Mouse (Mus musculus) myocyte (in vitro differentiated cells): ENCODE results near the gene Sowahb. TPM values are rescaled to one million over a fixed set of nuclear protein-coding genes. Genes with fewer than 3 reads are reported as not detected.
"Not testable (repeated sequence)": the region's sequence is repeated elsewhere in the genome, so short reads cannot be mapped to it uniquely, and the experiment has no call there.

ENCODE experiments used
- H3K27me3 ChIP-seq: one replicate; pipeline ENCODE4 v1.6.1; 2011; ENCODE audit not compliant: control insufficient read depth, insufficient read depth, insufficient read length
- H3K36me3 ChIP-seq: one replicate; pipeline ENCODE4 v1.6.1; 2011; ENCODE audit not compliant: control insufficient read depth, insufficient read depth
- H3K4me2 ChIP-seq: one replicate; pipeline ENCODE4 v1.6.1; 2011; ENCODE audit warnings: low read depth, control low read depth
- H3K4me3 ChIP-seq: one replicate; pipeline ENCODE4 v1.5.1; 2011; ENCODE audit warnings: mild to moderate bottlenecking, control low read depth, moderate library complexity
- H3K79me2 ChIP-seq: one replicate; pipeline ENCODE4 v1.6.1; 2011; ENCODE audit not compliant: control insufficient read depth, insufficient read depth
- H3ac ChIP-seq: one replicate; pipeline ENCODE4 v1.6.1; 2011; ENCODE audit not compliant: control insufficient read depth, insufficient read length
- CEBPB ChIP-seq: IDR thresholded peaks from 2 replicates; pipeline ENCODE4 v1.6.1; 2011; ENCODE audit warnings: mild to moderate bottlenecking, moderate library complexity; ENCODE audit not compliant: poor library complexity, insufficient read depth, severe bottlenecking
- E2F4 ChIP-seq: IDR thresholded peaks from one replicate; pipeline ENCODE4 v1.6.1; 2011; ENCODE audit warnings: mild to moderate bottlenecking, control low read depth, moderate library complexity; ENCODE audit not compliant: insufficient read depth
- MAX ChIP-seq: IDR thresholded peaks from one replicate; pipeline ENCODE4 v1.6.1; 2011; ENCODE audit warnings: low read depth, mild to moderate bottlenecking, control low read depth
- MYOD1 ChIP-seq, 3 experiments: IDR thresholded peaks; one replicate each; pipeline ENCODE4 v1.6.1; 2011; ENCODE audit warnings: control low read depth in 2 of 3, low read depth in 2 of 3, mild to moderate bottlenecking in 2 of 3, moderate library complexity in 1 of 3; ENCODE audit not compliant: insufficient read length in 2 of 3, control insufficient read depth in 1 of 3
- MYOG ChIP-seq, 3 experiments: IDR thresholded peaks; one replicate each; pipeline ENCODE4 v1.6.1; 2011; ENCODE audit warnings: control low read depth in 2 of 3, low read depth in 2 of 3, mild to moderate bottlenecking in 2 of 3; ENCODE audit not compliant: insufficient read length in 2 of 3, control insufficient read depth in 1 of 3, insufficient read depth in 1 of 3
- POLR2A ChIP-seq: IDR thresholded peaks from one replicate; pipeline ENCODE4 v1.6.1; 2011; ENCODE audit warnings: low read depth, mild to moderate bottlenecking, control low read depth, moderate library complexity; ENCODE audit not compliant: insufficient read length
- POLR2AphosphoS2 ChIP-seq: IDR thresholded peaks from one replicate; pipeline ENCODE4 v1.6.1; 2011; ENCODE audit warnings: low read depth, control low read depth; ENCODE audit not compliant: insufficient read length
- REST ChIP-seq: IDR thresholded peaks from one replicate; pipeline ENCODE4 v1.6.1; 2011; ENCODE audit warnings: mild to moderate bottlenecking, control low read depth, moderate library complexity; ENCODE audit not compliant: insufficient read depth, insufficient read length
- SRF ChIP-seq: IDR thresholded peaks from one replicate; pipeline ENCODE4 v1.6.1; 2011; ENCODE audit warnings: low read depth; ENCODE audit not compliant: control insufficient read depth, insufficient read length
- TCF12 ChIP-seq: IDR thresholded peaks from one replicate; pipeline ENCODE4 v1.6.1; 2011; ENCODE audit warnings: mild to moderate bottlenecking, control low read depth; ENCODE audit not compliant: poor library complexity, insufficient read depth, severe bottlenecking
- TCF3 ChIP-seq: IDR thresholded peaks from one replicate; pipeline ENCODE4 v1.6.1; 2011; ENCODE audit warnings: low read depth, control low read depth; ENCODE audit not compliant: insufficient read length
- USF1 ChIP-seq: IDR thresholded peaks from one replicate; pipeline ENCODE4 v1.6.1; 2011; ENCODE audit warnings: low read depth, mild to moderate bottlenecking, control low read depth, moderate library complexity
- polyA plus RNA-seq: library from polyadenylated mRNA; unstranded; fragments of >200 nt; fragmentation: generic; extraction: Trizol; gene quantifications from one replicate; pipeline ENCODE4 v1.2.1, GENCODE M21; 2012; ENCODE audit warnings: missing spikeins

The Sowahb gene
- polyA plus RNA-seq, 1 experiment, result not detected

- no peak overlapping the region for H3K4me2 ChIP-seq
- H3ac ChIP-seq, result no peak overlapping the region
- no peaks in the 10 kb centered on the region for H3K79me2 ChIP-seq
- TF ChIP-seq SRF, result no peak
- no peak for TF ChIP-seq E2F4
- H3K36me3 ChIP-seq, result no peaks in the 10 kb centered on the region
- H3K27me3 ChIP-seq, result no peaks in the 10 kb centered on the region
- H3K4me3 ChIP-seq, result no peak overlapping the region
Measured at GRCm38 (mm10) chr5:93024754-93025280, 20.0 kb downstream of the Sowahb start.

- no peaks in the 10 kb centered on the region for H3K79me2 ChIP-seq
- TF ChIP-seq TCF12 (peak; percentile 62), TCF3 (peak; percentile 80), USF1 (no peak), E2F4 (no peak), CEBPB (no peak), MYOG (IDR thresholded peaks at IDR 0.05; ENCODE audit: control insufficient read depth in 1 of 3, insufficient read depth in 1 of 3, insufficient read length in 2 of 3, low read depth in 2 of 3) (peak in 1 of 3 experiments; percentile 42), REST (no peak), MYOD1 (IDR thresholded peaks at IDR 0.05; ENCODE audit: control insufficient read depth in 1 of 3, insufficient read length in 2 of 3, low read depth in 2 of 3) (peak in 2 of 3 experiments; percentile 97 to 99), MAX (no peak), SRF (no peak), POLR2AphosphoS2 (no peak), POLR2A (no peak)
- H3K4me3 ChIP-seq, result no peak overlapping the region
- no peaks in the 10 kb centered on the region for H3K27me3 ChIP-seq
- peak overlapping the region; percentile 27 for H3K4me2 ChIP-seq
- no peak overlapping the region for H3ac ChIP-seq
- H3K36me3 ChIP-seq, result no peaks in the 10 kb centered on the region
Measured at GRCm38 (mm10) chr5:93022126-93022797, 22.6 kb downstream of the Sowahb start.

DNA sequence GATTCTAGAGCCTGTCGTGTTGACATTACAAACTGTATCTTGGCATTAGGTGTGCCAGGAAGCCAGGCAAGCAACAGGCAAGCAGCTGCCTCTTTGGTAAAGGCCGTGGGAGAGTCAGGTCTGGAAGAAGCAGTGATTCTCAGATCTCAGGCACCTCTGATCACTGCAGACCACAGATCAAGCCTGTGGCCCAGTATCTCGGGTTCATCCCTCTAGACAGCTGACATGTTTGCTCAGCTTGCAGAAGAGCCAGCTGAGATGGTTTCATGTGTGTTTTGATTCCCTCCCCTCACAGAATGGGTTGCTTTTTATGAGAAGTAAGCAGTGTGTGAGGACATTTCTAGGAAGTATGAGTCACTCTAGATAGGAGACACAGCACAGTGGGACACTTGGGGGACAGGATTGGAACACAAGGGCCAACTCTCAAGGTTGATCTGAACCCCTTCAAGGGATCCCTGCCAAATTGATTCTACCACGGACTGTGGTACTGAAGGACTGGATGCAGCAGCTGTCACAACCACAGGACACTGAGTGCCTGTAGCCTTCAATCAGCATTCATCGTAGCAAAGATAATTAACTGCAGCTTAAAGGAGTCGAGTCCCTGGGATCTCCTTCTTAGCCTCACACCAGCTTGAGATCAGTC lies 24.7 kb downstream of the Sowahb start:
- Histone ChIP-seq H3K4me2 (peak overlapping the region; percentile 44), H3K27me3 (no peaks in the 10 kb centered on the region), H3K79me2 (no peaks in the 10 kb centered on the region), H3K4me3 (no peak overlapping the region), H3ac (no peak overlapping the region), H3K36me3 (no peaks in the 10 kb centered on the region)
- TF ChIP-seq MAX (no peak), POLR2A (no peak), SRF (no peak), TCF12 (peak; percentile 37), MYOG (IDR thresholded peaks at IDR 0.05; ENCODE audit: control insufficient read depth in 1 of 3, insufficient read depth in 1 of 3, insufficient read length in 2 of 3, low read depth in 2 of 3) (peak; percentile 8 to 86 (median 71)), USF1 (no peak), TCF3 (peak; percentile 39), MYOD1 (IDR thresholded peaks at IDR 0.05; ENCODE audit: control insufficient read depth in 1 of 3, insufficient read length in 2 of 3, low read depth in 2 of 3) (peak; percentile 24 to 75 (median 72))

DNA sequence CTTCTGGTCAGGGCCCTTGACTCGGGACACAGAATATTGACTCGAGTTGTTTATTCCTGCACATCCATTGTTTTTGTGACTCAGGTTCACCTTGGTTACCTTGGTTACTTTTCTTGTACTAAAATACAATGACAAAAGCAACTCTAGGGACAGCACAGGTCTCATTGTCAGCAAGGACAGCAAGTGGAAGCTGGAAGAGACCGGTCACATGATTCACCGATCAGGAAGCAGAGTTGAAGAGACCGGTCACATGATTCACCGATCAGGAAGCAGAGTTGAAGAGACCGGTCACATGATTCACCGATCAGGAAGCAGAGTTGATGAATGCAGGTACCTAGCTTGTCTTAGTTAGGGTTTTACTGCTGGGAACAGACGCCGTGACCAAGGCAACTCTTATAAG lies 25.6 kb downstream of the Sowahb start:
- H3K4me2 ChIP-seq, H3K36me3 ChIP-seq, H3ac ChIP-seq, H3K4me3 ChIP-seq, H3K79me2 ChIP-seq, H3K27me3 ChIP-seq: not testable (repeated sequence)
- TF ChIP-seq USF1, result peak; percentile 5

DNA sequence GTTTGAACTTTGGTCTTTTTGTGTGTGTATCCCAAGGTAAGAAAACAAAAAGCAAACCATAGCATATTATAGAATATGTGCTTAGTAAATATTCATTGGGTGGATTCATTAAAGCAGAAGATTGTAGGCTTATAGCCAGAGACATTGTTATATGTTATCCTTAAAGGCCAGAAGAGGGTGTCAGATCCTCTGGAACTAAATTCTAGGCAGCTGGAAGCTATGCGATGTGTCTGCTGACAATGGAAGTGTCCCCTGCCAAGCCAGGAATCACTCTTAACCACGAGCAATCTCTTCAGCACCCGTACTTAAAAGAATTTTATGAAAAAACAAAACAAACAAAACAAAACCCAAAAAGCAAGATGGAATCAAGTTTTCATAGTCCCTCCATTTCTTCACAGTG lies 27.1 kb downstream of the Sowahb start:
- no peaks in the 10 kb centered on the region for H3K27me3 ChIP-seq
- H3K4me3 ChIP-seq, result no peak overlapping the region
- no peak overlapping the region for H3K4me2 ChIP-seq
- no peaks in the 10 kb centered on the region for H3K36me3 ChIP-seq
- H3ac ChIP-seq, result no peak overlapping the region
- no peaks in the 10 kb centered on the region for H3K79me2 ChIP-seq
- TF ChIP-seq CEBPB (no peak), E2F4 (no peak), MYOD1 (IDR thresholded peaks at IDR 0.05; ENCODE audit: control insufficient read depth in 1 of 3, insufficient read length in 2 of 3, low read depth in 2 of 3) (no peak), POLR2A (no peak), USF1 (no peak), TCF3 (no peak), MYOG (IDR thresholded peaks at IDR 0.05; ENCODE audit: control insufficient read depth in 1 of 3, insufficient read depth in 1 of 3, insufficient read length in 2 of 3, low read depth in 2 of 3) (no peak), TCF12 (no peak), POLR2AphosphoS2 (no peak)
